In the genomic region with DNA sequence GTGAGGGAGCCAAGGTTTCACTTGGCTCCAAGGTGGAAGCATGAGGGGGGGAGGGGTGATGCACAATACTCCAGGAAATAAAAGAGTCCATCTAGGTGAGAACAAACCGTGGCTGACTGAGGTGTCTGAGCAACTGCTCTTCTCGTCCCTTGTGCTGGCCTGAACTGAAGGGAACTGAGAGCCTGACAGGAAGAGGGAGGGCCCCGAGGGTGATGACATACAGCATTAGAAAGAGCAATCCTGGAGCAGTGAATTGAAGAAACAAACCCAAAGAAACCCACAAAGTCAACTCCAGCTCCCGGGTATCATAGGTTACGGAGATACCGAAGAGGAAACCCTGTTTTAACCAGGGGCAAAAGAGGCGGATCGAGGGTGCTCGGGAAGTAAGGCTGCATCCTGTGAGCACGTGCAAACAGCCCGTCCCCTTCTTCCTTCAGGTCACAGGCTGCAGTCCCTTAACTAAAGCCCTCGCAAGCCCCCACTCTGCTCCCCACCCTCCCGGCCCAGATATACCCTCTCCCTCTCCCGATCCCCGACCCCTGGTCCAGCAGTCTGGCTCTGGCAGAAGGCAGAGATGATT, we compare ENCODE assay signal across 15 mouse cellular contexts. TPM values are rescaled to one million over a fixed set of nuclear protein-coding genes. Genes with fewer than 3 reads are reported as not detected.
DNase-seq lines count a peak whose midpoint lies in the region; ATAC-seq and TF ChIP-seq lines count a peak whose summit lies in the region.
"Had no signal": no experiment of that assay in that cellular context is flagged by ENCODE, and none has a peak within 500 bp of the region (broad histone marks: within the 10 kb centered on the region; RNA-seq: fewer than 3 reads in every experiment).

No protein-coding gene starts in this region.

- no peak overlapping the region for H3K4me2 ChIP-seq in heart, embryonic 13.5 days
- H3K4me2 ChIP-seq in liver, postnatal 0 days (ENCODE audit: low read depth, low read length): no peak overlapping the region
- H3K4me2 ChIP-seq in forebrain, embryonic 14.5 days (ENCODE audit: low read length): no peak overlapping the region
- H3K4me2 ChIP-seq: forebrain, embryonic 13.5 days; limb, embryonic 15.5 days had no signal

- H3K4me3 ChIP-seq in heart, embryonic 13.5 days: no peak overlapping the region
- no peak overlapping the region for H3K4me3 ChIP-seq in liver, postnatal 0 days (ENCODE audit: low read depth, low read length)
- H3K4me3 ChIP-seq in forebrain, embryonic 14.5 days (ENCODE audit: low read depth, low read length): no peak overlapping the region
- H3K4me3 ChIP-seq: forebrain, embryonic 13.5 days; limb, embryonic 15.5 days; midbrain, embryonic 10.5 days had no signal

- no peak for TF ChIP-seq CTCF in liver, postnatal 0 days (IDR thresholded peaks at IDR 0.05; ENCODE audit: low read depth)

- H3K36me3 ChIP-seq in heart, embryonic 13.5 days: peaks cover 85% of the 10 kb centered on the region
- peaks cover 45% of the 10 kb centered on the region for H3K36me3 ChIP-seq in liver, postnatal 0 days (replicated peaks; ENCODE audit: insufficient read depth, low read length)
- H3K36me3 ChIP-seq in splenic B cell, adult 2 months (ENCODE audit: control insufficient read depth, insufficient read depth, low read length, poor library complexity, severe bottlenecking): peaks cover 12% of the 10 kb centered on the region
- peaks cover 86% of the 10 kb centered on the region for H3K36me3 ChIP-seq in forebrain, embryonic 14.5 days (ENCODE audit: control insufficient read depth, insufficient read depth, low read length)

- H3K9me3 ChIP-seq in heart, embryonic 13.5 days: peaks cover 6% of the 10 kb centered on the region; the same call in 1 of the 2 replicates
- H3K9me3 ChIP-seq in liver, postnatal 0 days (ENCODE audit: low read length): 0 out of 2 replicates have a peak, but pooled peaks cover 2% of the 10 kb centered on the region
- H3K9me3 ChIP-seq in forebrain, embryonic 14.5 days (replicated peaks; ENCODE audit: control insufficient read depth, low read length): no peaks in the 10 kb centered on the region
- H3K9me3 ChIP-seq: limb, embryonic 15.5 days had no signal

- intact Hi-C loops in heart, postnatal 36 days (cut with DNase I): no loop called here

- peaks cover 20% of the 10 kb centered on the region for H3K4me1 ChIP-seq in heart, embryonic 13.5 days
- H3K4me1 ChIP-seq in liver, postnatal 0 days (ENCODE audit: insufficient read depth): peaks cover 9% of the 10 kb centered on the region; the same call in 1 of the 2 replicates
- no peaks in the 10 kb centered on the region for H3K4me1 ChIP-seq in forebrain, embryonic 14.5 days (ENCODE audit: control insufficient read depth, insufficient read depth, low read length)
- H3K4me1 ChIP-seq: forebrain, embryonic 13.5 days; limb, embryonic 15.5 days; midbrain, embryonic 10.5 days had no signal

- ATAC-seq in heart, embryonic 13.5 days (ENCODE audit: extremely low read depth, insufficient number of reproducible peaks, low FRiP score, low TSS enrichment): no peak
- ATAC-seq in liver, postnatal 0 days: peak; percentile 20
- no peak for ATAC-seq in forebrain, embryonic 14.5 days
- ATAC-seq: forebrain, embryonic 13.5 days had no signal

- no peaks in the 10 kb centered on the region for H3K27me3 ChIP-seq in heart, embryonic 13.5 days (replicated peaks)
- H3K27me3 ChIP-seq in liver, postnatal 0 days (ENCODE audit: insufficient read depth, low read length): no peaks in the 10 kb centered on the region
- no peaks in the 10 kb centered on the region for H3K27me3 ChIP-seq in splenic B cell, adult 2 months (ENCODE audit: control insufficient read depth, insufficient read depth, low read length, poor library complexity, severe bottlenecking)
- no peaks in the 10 kb centered on the region for H3K27me3 ChIP-seq in forebrain, embryonic 14.5 days (replicated peaks; ENCODE audit: control insufficient read depth, insufficient read depth, low read length)
- H3K27me3 ChIP-seq: forebrain, embryonic 13.5 days; limb, embryonic 15.5 days had no signal

- DNase-seq in heart, postnatal 36 days: no peak
- peak; percentile 30 for DNase-seq in thymus, postnatal 25 days
- no peak for DNase-seq in thymus, postnatal 10 days (ENCODE audit: low spot score in 2 of 2)
- peak; percentile 53 for DNase-seq in liver, postnatal 0 days
- peak; percentile 68 for DNase-seq in splenic B cell, adult 2 months (ENCODE audit: low read depth, low spot score)
- no peak for DNase-seq in layer of hippocampus, adult 9-10 months (ENCODE audit: low spot score)
- DNase-seq in forebrain, embryonic 14.5 days (ENCODE audit: low spot score): no peak
- DNase-seq: cerebellum, postnatal 14 days; gastrocnemius, postnatal 25 days; kidney, postnatal 25 days; right cerebral cortex, postnatal 4 days had no signal

- H3K9ac ChIP-seq in heart, embryonic 13.5 days: no peak overlapping the region
- H3K9ac ChIP-seq in liver, postnatal 0 days (replicated peaks): no peak overlapping the region
- no peak overlapping the region for H3K9ac ChIP-seq in forebrain, embryonic 14.5 days (ENCODE audit: low read length)
- H3K9ac ChIP-seq: forebrain, embryonic 13.5 days; limb, embryonic 15.5 days had no signal

- 0 out of 2 replicates have a peak overlapping the region, but pooled peaks have one; percentile 28 for H3K27ac ChIP-seq in heart, embryonic 13.5 days (replicated peaks)
- peak overlapping the region; percentile 81 for H3K27ac ChIP-seq in liver, postnatal 0 days (ENCODE audit: low read depth)
- no peak overlapping the region for H3K27ac ChIP-seq in forebrain, embryonic 14.5 days (ENCODE audit: low read depth, low read length)
- H3K27ac ChIP-seq: forebrain, embryonic 13.5 days; limb, embryonic 15.5 days; midbrain, embryonic 10.5 days had no signal

- no peak for TF ChIP-seq EP300 in liver, postnatal 0 days (IDR thresholded peaks at IDR 0.05; ENCODE audit: low read depth)

- WGBS in heart, embryonic 13.5 days: 73% methylated on average over 15 of the region's 15 CpGs
- WGBS in liver, postnatal 0 days (ENCODE audit: insufficient replicate concordance): 44% methylated on average over 15 of the region's 15 CpGs
- WGBS in forebrain, embryonic 14.5 days: 87% methylated on average over 15 of the region's 15 CpGs

RNA-seq across cellular contexts. Expression of gene Psmb3, which starts 15.2 kb away (rescaled TPM):
- polyA plus RNA-seq in heart, embryonic 13.5 days (2015; fragmentation: Nextera tagmentation; extraction: Ambion mirVana): 371 and 445 TPM in 2 replicates
- 100 to 1,000 TPM; 141 to 151 TPM for total RNA-seq in heart, postnatal 36 days (2021)
- polyA plus RNA-seq in liver, postnatal 0 days (2015; fragmentation: Nextera tagmentation; extraction: Ambion mirVana): 244 and 267 TPM in 2 replicates
- polyA plus RNA-seq in forebrain, embryonic 14.5 days (2014; fragmentation: Nextera tagmentation; extraction: Ambion mirVana): 530 and 674 TPM in 2 replicates

RNA-seq across cellular contexts. Expression of gene Pcgf2, which starts 18.1 kb away (rescaled TPM):
- 10.5 and 11.0 TPM in 2 replicates for polyA plus RNA-seq in heart, embryonic 13.5 days (2015; fragmentation: Nextera tagmentation; extraction: Ambion mirVana)
- total RNA-seq in heart, postnatal 36 days (2021): 1 to 10 TPM; 5.2 to 7.4 TPM
- 1.9 TPM in 2 replicates for polyA plus RNA-seq in liver, postnatal 0 days (2015; fragmentation: Nextera tagmentation; extraction: Ambion mirVana)
- 17.6 and 21.9 TPM in 2 replicates for polyA plus RNA-seq in forebrain, embryonic 14.5 days (2014; fragmentation: Nextera tagmentation; extraction: Ambion mirVana)

RNA-seq across cellular contexts. Expression of gene Pip4k2b, which starts 26.1 kb away (rescaled TPM):
- 0.90 and 1.0 TPM in 2 replicates for polyA plus RNA-seq in heart, embryonic 13.5 days (2015; fragmentation: Nextera tagmentation; extraction: Ambion mirVana)
- total RNA-seq in heart, postnatal 36 days (2021): 10 to 100 TPM; 20.6 to 21.7 TPM
- polyA plus RNA-seq in liver, postnatal 0 days (2015; fragmentation: Nextera tagmentation; extraction: Ambion mirVana): 0.53 and 0.59 TPM in 2 replicates
- polyA plus RNA-seq in forebrain, embryonic 14.5 days (2014; fragmentation: Nextera tagmentation; extraction: Ambion mirVana): 6.0 and 6.9 TPM in 2 replicates

RNA-seq across cellular contexts. Expression of gene Cisd3, which starts 32.7 kb away (rescaled TPM):
- polyA plus RNA-seq in heart, embryonic 13.5 days (2015; fragmentation: Nextera tagmentation; extraction: Ambion mirVana): 44.1 and 53.7 TPM in 2 replicates
- 100 to 1,000 TPM; 146 TPM for total RNA-seq in heart, postnatal 36 days (2021)
- 54.6 and 63.7 TPM in 2 replicates for polyA plus RNA-seq in liver, postnatal 0 days (2015; fragmentation: Nextera tagmentation; extraction: Ambion mirVana)
- 17.3 and 19.5 TPM in 2 replicates for polyA plus RNA-seq in forebrain, embryonic 14.5 days (2014; fragmentation: Nextera tagmentation; extraction: Ambion mirVana)

RNA-seq across cellular contexts. Expression of gene Cwc25, which starts 48.0 kb away (rescaled TPM):
- polyA plus RNA-seq in heart, embryonic 13.5 days (2015; fragmentation: Nextera tagmentation; extraction: Ambion mirVana): 10.2 and 10.5 TPM in 2 replicates
- total RNA-seq in heart, postnatal 36 days (2021): 1 to 10 TPM; 7.5 to 7.9 TPM
- 5.5 and 5.8 TPM in 2 replicates for polyA plus RNA-seq in liver, postnatal 0 days (2015; fragmentation: Nextera tagmentation; extraction: Ambion mirVana)
- 9.9 and 11.1 TPM in 2 replicates for polyA plus RNA-seq in forebrain, embryonic 14.5 days (2014; fragmentation: Nextera tagmentation; extraction: Ambion mirVana)

Comparison
In these comparisons a context has a peak if more than half of its experiments do, and no peak if none do; other contexts are left out.
1. DNase-seq: peak in thymus, postnatal 25 days (single experiment), liver, postnatal 0 days (single experiment) and splenic B cell, adult 2 months (single experiment); none in heart, postnatal 36 days (0 of 2), thymus, postnatal 10 days (0 of 2), layer of hippocampus, adult 9-10 months (single experiment) and forebrain, embryonic 14.5 days (single experiment).